Mouse (Mus musculus) activated CD4-positive, CD25-positive, alpha-beta regulatory T cell, adult 4 months (primary cell): Measurements from ENCODE around the gene Lrrn2. TPM values are rescaled to one million over a fixed set of nuclear protein-coding genes. Genes with fewer than 3 reads are reported as not detected.
A peak's percentile ranks its signal among the peaks of the same experiment; 100 is the strongest.
"Not testable (repeated sequence)": the region's sequence is repeated elsewhere in the genome, so short reads cannot be mapped to it uniquely, and the experiment has no call there.

Source experiments
- ATAC-seq: one replicate; pipeline ENCODE4 v1.8.0; 2017
- polyA plus RNA-seq, 2 experiments: library from polyadenylated mRNA; unstranded; fragments of 100-300 nt; shearing (Covaris generic); gene quantifications; one replicate each; pipeline ENCODE4 v1.2.1; 2017

Lrrn2 gene
- polyA plus RNA-seq, 2 experiments from 2014 or later: not detected

DNA sequence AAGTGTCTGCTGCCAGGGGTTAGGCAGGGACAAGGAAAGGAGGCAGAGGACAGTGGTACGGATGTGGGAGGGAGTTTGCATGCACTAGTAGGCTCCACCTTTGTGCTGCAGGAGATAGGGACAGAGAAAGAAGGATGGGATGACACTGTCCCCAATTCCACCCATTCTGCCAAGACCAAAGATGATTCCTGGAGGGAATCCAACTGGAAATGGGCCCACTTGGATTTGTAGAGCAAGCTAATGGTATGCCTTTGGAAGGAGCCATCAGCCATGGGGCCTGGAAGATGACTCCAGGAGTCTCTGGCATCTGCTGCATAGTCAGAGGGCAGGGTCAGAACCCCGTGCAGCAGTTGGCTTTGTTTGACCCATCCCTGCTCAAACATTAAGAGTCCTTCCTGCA, 52.3 kb downstream of the Lrrn2 start:
- ATAC-seq: no peak

DNA sequence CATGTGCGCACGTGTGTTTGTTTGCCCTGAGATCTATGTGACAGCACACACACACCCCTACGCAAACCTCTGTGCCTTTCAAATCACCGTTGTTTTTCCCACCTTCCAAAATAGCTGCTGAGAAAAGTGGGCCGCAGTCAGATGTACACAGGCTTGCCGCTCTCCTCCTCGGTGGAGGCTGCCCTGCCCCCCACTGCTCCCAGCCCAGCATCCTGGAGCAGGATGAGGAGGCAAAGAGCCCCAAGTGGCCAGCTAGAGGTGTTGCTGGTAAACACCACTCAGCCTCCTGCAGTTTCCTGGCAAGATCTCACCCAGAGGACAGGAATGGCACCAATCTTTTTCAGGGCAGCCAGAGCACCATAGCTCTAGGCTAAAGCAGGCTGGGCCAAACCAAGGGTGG, 54.8 kb downstream of the Lrrn2 start:
- ATAC-seq: no peak

DNA sequence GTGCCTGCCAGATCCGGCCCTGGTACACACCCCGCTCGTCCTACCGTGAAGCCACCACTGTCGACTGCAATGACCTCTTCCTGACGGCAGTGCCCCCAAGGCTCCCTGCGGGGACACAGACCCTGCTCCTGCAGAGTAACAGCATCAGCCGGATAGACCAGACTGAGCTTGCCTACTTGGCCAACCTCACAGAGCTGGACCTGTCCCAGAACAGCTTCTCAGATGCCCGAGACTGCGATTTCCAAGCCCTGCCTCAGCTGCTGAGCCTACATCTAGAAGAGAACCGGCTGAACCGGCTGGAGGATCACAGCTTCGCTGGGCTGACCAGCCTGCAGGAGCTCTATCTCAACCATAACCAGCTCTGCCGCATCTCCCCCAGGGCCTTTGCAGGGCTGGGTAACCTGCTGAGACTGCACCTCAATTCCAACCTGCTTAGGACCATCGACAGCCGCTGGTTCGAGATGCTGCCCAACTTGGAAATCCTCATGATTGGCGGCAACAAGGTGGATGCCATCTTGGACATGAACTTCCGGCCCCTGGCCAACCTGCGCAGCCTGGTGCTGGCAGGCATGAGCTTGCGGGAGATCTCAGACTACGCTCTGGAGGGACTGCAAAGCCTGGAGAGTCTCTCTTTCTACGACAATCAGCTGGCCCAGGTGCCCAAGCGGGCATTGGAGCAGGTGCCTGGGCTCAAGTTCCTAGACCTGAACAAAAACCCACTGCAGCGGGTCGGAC, 57.4 kb downstream of the Lrrn2 start:
- ATAC-seq: no peak

DNA sequence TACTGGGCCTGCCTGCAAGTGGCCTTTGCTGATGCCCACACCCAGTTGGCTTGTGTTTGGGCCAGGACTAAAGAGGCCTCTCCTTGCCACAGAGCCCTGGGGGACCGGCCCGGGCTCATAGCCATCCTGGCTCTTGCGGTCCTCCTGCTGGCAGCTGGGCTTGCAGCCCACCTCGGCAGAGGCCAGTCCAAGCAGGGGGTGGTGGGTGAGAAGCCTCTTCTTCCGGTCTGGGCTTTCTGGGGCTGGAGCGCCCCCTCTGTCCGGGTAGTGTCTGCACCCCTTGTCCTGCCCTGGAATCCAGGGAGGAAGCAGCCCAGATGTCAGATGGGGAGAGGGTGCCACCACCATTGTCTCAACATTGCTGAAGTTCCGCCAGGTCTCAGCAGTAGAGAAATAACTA, 58.9 kb downstream of the Lrrn2 start:
- ATAC-seq: no peak

DNA sequence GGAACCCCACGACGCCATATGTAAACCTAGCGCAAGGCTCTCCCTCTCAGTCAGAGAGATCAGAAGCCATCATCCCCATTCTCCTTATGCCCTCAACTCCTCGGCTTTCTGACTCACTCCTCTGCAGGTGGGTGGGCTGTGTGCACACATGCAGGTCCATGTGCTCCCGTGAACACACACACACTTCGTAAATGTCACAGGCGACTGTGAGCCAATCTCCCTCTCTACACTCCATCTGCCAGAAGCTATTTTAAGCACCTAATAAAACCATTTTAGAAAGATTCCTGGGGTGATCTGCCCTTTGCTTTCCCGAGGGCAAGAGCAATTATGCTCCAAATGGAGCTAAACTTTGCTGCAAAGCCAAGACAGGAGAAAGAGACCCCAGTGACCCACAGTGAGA, 65.8 kb downstream of the Lrrn2 start:
- no peak for ATAC-seq

DNA sequence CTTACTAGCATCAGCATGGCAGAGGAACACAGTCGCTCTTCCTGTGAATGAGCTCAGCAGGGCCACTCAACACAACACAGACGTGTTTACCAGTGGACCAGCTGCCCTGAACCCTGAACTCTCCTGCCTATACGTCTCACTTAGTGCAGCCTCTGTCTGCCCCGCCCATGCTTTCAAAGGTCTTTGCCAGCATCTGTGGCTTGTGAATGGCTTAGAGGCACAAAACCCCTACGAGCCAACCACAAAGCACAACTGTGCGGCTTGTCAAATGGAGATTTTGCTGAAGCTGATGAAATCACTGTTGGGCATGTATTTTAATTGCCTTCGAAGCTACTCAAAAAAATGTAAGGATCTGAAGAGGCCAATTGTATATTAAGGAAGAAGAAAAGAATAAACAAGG, 67.7 kb downstream of the Lrrn2 start:
- ATAC-seq: no peak

DNA sequence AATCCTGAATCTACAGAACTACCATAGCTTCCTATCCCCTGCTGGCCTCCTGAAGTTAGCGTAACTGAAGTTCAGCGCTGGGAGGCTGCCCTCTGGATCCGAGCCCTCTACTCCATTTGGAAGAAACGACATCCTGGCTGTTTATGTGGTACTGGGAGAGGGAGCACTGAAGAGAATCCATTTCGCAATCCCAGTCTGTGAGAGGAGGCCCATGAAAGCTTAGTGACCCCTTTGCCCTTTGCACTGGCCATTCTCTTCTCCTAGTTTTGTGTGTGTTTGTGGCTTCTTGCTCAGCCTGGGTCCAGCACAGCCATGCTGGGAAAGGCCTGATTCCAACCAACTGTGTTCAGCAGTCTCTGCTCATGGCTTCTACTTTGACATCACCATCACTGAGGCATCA, 76.7 kb downstream of the Lrrn2 start:
- ATAC-seq: no peak

DNA sequence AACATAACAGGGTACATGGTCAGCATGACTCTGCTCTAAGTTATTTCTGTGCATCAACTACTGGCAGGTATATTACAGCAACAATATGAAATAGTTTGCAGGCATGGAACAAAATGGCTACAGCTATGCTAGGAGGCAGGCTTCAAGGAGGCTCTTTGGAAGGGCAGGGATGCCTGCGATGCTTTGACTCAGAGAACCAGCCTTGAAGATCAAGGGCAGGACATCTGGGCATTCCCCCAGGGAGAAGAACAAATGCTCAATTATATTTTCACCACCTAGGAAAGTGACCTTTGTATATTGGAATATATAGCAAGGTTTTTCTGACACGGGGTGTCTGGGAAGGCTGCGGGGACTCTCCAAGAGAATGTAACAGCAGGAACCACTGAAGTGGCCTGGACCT, 81.7 kb downstream of the Lrrn2 start:
- ATAC-seq: no peak

DNA sequence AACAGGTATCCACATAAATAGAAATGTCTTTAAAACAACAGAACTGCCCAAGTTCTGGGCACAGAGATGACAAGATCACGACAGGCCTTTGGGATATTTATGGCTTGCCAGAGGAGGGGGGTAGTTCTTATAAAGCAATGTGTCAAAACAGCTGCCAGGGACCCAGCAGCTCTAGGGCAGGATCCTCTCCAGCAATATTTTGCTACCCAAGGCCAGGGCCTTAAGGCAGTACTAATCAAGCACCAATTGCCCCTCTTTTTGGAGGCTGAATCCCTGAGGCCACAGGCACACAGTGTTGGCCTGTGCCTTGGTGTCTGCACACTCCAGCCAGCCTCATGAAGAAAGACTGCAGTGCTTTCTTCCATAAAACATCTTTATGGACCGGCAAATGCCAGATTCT, 84.0 kb downstream of the Lrrn2 start:
- no peak for ATAC-seq

DNA sequence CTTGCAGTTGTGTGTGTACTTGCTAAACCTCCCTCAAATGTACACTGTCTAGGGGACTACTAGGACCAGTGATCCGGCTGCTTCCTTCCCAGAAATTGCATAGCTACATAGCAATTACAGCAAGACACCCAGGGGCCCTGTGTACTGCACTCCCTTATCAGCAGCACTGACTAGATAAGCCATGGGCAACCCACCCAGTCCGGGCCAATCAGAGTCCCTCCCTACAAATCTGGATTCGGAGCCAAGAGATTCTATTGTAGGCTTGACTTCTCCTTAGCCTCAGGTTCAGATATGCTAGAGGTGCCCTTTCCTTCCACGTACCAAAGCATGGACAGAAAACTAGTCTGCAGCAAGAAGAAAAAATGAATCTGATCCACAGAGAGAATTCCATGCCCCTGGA, 84.6 kb downstream of the Lrrn2 start:
- no peak for ATAC-seq

DNA sequence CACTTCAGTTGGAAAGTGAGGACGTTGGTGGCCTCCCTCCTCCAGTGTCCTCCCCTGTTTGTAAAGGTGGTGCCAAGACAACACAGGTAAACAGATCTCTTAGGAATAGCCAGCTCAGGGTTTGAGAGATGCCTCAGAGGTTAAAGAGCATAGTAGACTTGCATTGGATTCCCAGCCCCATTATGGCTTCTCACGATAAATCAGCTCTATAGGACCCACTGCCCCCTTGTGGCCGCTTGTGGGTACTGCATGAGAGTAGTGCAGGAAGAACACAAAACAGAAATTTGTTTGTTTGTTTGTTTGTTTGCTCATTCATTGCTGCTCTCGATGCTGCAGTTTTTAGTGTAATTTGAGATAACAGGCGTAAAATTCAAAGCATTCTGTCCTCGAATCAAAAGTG, 88.6 kb downstream of the Lrrn2 start:
- ATAC-seq: no peak

DNA sequence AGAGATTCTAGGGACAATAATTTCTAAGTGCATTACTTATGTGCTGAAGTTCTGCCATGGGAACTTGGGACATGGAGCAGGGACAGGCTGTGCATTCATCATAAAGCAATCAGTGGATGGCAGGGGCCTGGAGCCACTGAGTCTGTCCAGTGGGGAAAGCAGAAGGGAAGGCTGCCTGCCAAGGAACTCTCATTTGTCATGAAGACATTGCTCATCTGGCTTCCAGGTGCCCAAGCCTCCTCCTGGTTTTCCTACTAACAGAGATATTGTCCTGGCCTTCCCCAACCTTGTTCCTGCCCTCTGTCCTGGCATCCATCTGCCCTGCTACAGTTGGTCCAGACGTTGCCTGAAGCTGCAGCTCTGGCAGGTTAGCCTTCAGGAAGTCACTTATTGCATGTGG, 97.3 kb downstream of the Lrrn2 start:
- no peak for ATAC-seq

DNA sequence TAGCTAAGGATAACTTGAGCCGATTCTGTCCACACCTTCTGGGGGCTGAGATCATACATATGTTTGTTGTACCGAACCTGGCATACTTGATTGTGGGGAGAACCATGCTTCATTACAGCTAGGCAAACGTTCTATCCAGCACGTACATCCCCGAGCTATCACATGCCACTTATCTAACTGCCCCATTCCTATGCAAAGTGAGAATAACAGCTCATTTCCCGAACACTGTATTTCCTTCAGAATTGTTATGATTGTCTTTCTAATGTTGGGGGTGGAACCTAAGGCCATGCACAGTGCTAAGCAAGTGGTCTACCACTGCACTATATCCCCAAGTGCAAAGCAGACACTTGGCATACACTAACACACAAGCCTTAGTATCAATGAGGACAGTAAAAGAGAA, 101.2 kb downstream of the Lrrn2 start:
- ATAC-seq: no peak

DNA sequence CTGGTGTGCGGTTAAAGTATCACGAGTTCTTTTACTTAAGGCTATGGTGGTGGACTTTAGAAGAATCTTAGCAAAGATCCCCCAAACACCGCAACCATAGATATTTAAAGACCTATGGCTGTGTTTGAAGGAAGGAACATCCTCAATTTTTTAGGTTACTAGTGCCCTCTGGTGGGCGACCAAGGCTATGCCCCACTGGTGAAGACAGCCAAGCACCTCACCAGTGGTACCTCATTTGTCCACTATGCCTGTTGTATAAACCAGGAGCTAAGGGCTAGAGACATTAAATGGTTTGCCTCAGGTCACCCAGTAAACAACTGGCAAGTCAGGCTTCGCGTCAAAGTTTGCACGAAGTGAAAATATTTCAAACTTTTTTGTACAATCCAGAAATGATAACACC, 102.7 kb downstream of the Lrrn2 start:
- ATAC-seq: peak; percentile 61

DNA sequence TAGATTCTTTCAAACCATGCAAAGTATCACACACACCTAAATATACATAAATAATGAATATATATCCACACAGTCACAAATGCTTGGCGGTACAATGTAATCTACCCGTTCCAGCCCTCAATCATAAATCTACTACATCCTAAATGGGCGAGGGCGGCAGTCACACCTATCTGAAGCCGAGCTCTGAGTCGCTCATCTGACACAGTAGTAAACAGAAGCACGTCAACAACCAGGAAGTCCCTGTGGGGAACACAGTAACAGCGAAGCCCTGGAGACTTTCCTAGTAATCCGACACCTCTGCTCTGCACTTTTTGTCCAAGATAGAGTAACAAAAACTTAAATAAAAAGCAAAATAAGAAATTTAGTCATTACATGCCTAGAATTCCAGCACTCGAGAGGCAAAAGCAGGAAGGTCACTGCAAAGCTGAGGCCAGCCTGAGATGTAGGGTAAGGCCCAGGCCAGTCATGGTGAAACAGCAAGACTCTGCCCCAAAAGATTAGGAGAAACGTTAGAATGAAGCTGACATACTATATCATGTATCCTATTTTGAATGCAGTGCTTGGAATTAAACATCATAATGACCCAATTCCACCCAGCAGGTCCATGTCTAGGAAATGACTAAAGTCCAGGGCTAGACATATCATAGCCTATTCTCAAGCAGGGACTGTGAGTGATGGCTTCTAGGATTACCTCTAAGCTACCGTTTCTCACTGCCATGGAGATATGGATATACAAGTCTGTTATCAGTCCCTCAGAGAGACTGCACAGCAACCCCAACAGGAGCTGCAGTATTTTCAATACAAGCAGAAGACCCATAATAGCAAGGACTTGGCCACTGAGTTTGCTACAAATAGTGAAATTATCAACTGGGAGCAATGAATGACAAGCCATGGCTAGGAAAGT, 108.7 kb downstream of the Lrrn2 start:
- not testable (repeated sequence) for ATAC-seq

Other genes with a start within 250 kb of the Lrrn2 start
- not detected for gene Nfasc, start 138.5 kb upstream of the Lrrn2 start, polyA plus RNA-seq
- 100 to 1,000 TPM in 1 of 2 experiments, 10 to 100 TPM in 1; 84.8 to 102 TPM for gene Mdm4, start 150.3 kb downstream of the Lrrn2 start, polyA plus RNA-seq
- under 1 TPM; 0.66 to 0.68 TPM for gene Pik3c2b, start 165.4 kb downstream of the Lrrn2 start, polyA plus RNA-seq